22 mouse cellular contexts compared by ENCODE assay signal in the genomic region with DNA sequence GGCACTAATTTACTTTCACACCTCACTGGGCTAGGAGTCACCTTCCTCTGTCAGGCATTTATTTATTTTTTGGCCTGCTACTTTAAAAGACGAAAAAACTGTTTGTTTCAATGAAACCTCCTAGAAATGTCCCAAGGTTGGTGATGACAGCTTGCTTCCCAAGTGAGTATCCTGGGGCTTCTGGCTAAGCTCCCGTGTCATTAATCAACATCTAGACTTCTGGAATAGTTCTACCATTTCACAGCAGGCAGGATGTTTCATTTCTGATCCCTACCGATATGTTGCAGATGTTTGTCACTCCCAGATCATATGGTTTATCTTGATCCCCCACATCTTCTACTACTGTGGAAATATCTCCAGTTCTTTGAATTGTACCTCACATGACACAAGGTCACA.
"Had no signal": no experiment of that assay in that cellular context is flagged by ENCODE, and none has a peak within 500 bp of the region (broad histone marks: within the 10 kb centered on the region; RNA-seq: fewer than 3 reads in every experiment).

No protein-coding gene starts in this region.

- H3K4me3 ChIP-seq: heart, adult 2 months; heart, embryonic 13.5 days; heart, embryonic 15.5 days; hindbrain, embryonic 13.5 days; hindbrain, embryonic 15.5 days; limb, embryonic 13.5 days had no signal

- ATAC-seq: forebrain, postnatal 0 days; hindbrain, postnatal 0 days; intestine, embryonic 16.5 days had no signal

- H3K36me3 ChIP-seq: heart, embryonic 13.5 days; heart, embryonic 15.5 days; hindbrain, embryonic 13.5 days; hindbrain, embryonic 15.5 days; limb, embryonic 13.5 days had no signal

- H3K9ac ChIP-seq: forebrain, postnatal 0 days; heart, embryonic 13.5 days; heart, embryonic 15.5 days; hindbrain, embryonic 13.5 days; hindbrain, embryonic 15.5 days; limb, embryonic 13.5 days had no signal

- H3K4me1 ChIP-seq: hindbrain, embryonic 13.5 days; hindbrain, embryonic 15.5 days; limb, embryonic 13.5 days had no signal

- H3K4me2 ChIP-seq: heart, embryonic 11.5 days; heart, embryonic 13.5 days; heart, embryonic 15.5 days; hindbrain, embryonic 13.5 days; hindbrain, embryonic 15.5 days; limb, embryonic 13.5 days had no signal

- H3K27ac ChIP-seq: heart, adult 2 months; heart, embryonic 13.5 days; heart, embryonic 15.5 days; hindbrain, embryonic 13.5 days; hindbrain, embryonic 15.5 days; hindbrain, postnatal 0 days; limb, embryonic 13.5 days had no signal

- DNase-seq: forebrain, postnatal 0 days; gastrocnemius, postnatal 14 days; gastrocnemius, postnatal 36 days; heart, adult 11 months; heart, adult 2 months; heart, postnatal 14 days; heart, postnatal 36 days; kidney, adult 11 months; kidney, adult 2 months; kidney, postnatal 14 days; kidney, postnatal 36 days; layer of hippocampus, adult 9-11 months; layer of hippocampus, postnatal 36 days; left cerebral cortex, postnatal 4 days had no signal

- H3K27me3 ChIP-seq: hindbrain, embryonic 13.5 days; hindbrain, embryonic 15.5 days had no signal

- H3K9me3 ChIP-seq: heart, embryonic 13.5 days; heart, embryonic 15.5 days; hindbrain, embryonic 13.5 days; hindbrain, embryonic 15.5 days; limb, embryonic 13.5 days had no signal
